Mouse (Mus musculus): ENCODE results near the gene Mrps7.

The Mrps7 gene

DNA sequence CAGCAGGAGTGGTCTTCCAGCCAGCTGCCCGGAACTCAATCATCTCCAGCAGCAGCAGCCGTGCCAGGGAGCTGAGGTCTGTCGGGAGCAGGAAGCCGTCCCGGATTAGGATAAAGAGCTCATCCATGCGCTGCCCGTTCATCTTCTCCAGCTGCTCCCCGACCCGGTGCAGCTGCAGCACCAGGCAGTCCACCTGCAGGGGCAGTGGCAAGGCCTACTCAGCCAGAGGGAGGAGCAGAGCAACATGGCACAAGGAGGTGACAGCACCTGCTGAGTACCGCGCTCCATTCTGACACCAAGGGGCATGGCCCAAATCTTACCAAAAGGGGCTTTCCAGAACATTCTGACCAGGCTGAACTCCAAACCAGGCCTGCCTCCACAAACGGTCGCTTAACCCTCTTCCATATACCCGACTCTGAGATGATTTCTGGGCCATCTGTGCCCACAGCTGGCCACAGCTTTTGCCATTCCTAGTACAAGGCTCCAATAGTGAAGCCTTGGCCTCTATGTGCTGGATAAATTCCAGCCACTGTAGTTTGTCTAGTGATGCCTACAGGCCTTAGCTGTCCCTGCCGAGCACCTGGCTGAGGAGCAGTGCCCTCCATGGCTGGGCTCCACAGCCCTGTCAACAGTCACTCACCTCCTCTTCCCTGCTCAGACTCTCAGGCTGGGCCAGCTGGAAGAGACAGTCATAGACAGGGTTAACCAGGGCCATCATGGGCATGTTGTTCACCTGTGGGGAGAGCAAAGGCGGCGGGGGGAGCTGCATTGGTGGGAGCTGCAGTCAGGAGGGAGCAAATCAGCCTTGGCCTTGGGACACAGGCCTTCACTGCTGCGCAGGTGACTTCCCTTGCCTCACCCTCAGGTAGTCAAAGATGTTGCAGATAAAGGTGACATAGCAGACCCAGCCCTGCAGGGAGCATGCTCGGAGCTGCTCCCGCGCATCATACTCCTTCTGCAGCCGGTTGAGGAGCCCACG is 5.0 kb downstream of the Mrps7 start:
- DNase-seq (ENCODE audit: extremely low spot score), result no peak

DNA sequence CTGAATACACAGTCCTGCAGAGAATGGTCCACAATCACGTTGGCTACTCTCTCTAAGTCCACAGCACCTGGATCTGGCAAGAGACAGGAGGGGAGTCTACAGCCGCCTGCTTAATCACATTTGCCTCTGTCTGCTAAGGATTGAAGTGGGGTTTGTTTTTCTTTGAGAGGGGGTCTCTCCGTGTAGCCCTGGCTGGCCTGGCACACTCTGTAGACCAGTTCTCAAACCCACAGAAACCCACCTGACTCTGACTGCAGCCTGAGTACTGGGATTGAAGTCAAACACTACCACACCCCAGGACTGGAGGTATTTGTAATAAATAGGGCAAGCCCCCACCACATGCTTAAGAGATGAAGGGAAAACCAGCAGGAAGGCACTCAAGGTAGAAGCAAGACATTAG is 5.9 kb downstream of the Mrps7 start:
- DNase-seq (ENCODE audit: extremely low spot score), result no peak

DNA sequence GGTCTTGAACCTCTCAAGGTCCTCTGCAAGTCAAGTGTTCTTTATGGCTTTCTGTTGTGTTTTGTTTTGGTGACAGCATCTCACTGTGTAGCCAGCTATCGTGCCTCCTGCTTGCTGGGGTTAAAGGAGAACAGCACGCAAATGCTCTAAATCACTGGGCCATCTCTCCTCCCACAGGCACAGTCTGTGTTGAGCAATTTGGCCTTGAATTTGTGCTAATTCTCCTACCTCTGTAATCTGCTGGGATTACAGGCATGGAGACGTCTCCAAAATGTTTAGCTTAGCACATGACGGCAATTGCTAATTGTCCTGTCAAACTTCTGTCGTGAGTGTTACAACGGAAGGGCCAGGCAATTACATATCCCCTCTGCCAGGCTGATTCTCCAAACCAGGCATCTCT is 7.4 kb downstream of the Mrps7 start:
- DNase-seq (ENCODE audit: extremely low spot score), result no peak

GRCm38 (mm10) chr11:115612059-115612409 is 8.3 kb downstream of the Mrps7 start:
- no peak for DNase-seq (ENCODE audit: extremely low spot score)

DNA sequence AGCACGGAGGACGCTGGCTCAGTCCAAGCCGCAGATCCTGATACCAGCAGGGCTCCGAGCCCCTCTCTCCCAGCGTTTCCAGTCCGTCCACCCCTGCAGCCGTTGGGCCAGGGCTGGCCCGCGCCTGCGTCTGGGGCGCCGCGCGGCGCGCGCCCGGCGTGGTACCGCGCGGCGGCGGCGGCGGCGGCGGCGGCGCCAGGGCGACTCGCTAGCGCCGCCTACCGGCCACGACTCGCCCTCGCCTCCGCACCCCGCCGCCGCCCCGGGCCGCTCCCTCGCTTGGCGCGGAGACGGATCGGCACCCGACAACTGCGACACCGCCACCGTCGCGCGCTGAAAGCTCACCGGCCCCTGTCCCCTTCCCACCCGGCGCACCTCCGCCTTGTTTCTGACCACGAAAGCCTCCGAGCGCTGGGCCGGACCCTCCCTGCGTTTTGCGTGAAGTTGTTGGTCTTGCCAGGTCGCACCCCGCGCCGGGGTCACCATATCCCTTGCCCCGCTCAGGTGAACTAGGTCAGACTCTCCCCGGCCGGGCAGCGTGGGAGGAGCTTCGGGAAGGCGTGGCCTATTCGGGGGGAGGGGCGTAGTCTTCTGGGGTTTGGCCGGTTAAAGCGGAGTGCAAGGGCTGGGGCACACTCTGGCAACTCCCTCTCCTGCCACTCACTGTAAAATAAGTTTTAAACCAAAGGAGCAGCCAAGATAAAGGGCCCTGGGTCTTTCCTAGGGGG is 8.8 kb downstream of the Mrps7 start, which contains the start of gene Mif4gd:
Mif4gd (minus strand) TSS at position 560 of the 728 bp plus-strand sequence.
- peak; percentile 96 for DNase-seq (ENCODE audit: extremely low spot score)

DNA sequence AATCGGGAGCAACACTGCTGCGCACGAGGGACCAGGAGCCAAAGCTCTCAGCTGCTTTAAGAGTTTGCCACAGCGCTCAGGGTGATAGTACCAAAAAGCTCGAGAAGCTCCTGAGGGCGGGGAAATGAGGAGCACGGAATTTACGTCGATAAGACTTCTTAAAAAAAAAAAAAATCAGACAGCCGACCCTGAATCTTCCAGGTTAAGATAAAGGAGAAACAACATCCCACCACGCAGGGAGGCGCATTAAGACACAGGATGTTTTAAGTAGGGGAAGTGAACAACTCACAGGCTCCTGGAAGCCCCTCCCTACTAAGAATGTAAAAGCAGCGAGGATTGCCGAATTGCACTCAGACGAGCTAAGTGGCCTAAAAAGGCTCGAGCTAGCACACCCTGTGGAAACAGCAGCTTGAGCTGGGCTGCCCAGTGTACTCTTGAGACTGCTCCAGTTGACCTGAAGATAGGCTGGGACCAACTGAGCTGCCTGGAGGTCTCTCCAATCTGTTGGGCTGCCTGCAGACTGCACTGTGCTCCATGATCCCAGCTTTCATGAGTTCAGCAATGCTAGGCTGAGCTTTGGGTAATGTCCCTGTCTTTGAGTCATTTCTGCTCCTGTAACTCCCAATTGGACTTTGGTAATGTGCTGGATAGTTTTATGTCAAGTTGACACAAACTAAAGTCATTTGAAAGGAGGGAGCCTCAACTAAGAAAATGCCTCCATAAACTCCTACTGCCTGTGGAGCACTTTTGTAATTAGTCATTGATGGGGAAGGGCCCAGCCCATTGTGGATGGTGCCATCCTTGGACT is 9.6 kb downstream of the Mrps7 start:
- DNase-seq (ENCODE audit: extremely low spot score), result no peak

- no peak for DNase-seq (ENCODE audit: extremely low spot score)
Measured at GRCm38 (mm10) chr11:115614346-115615107, 10.8 kb downstream of the Mrps7 start.

DNA sequence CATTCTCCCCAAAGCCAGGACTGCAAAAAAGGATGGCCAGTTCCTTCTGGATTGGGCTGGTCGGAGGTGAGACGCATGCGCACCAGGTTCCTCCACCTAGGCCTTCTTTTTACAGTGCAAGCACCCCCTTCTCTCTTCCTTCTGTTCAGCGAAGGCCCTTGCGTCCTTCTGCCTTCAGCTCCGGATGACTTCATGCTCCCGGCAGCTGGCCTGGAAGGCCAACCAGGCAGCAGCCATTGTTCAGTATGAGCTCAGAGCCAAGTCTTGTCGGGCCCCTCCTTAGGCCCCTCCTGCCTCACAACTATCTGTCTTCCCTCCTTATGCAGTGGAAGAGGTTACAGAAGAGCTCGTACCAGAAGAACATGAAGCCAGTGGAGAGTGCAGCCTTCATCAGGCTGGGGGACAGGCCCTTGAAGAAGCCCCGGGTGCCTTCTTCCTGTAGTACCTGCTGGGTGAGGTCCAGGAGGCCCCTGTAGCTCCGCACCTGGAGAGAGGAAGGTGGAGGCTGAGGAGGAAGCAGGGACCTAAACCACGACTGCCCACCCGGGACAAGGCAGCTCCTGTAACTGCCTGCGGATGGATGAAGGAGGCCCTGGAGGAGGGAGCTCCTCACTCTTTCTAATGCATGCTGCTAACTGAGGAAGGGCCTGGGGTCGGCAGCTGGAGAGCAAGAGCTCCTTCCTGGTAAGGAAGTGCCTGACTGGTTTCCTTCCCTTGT is 11.5 kb downstream of the Mrps7 start:
- no peak for DNase-seq (ENCODE audit: extremely low spot score)

GRCm38 (mm10) chr11:115615875-115616274 is 12.2 kb downstream of the Mrps7 start:
- DNase-seq (ENCODE audit: extremely low spot score), result no peak

DNA sequence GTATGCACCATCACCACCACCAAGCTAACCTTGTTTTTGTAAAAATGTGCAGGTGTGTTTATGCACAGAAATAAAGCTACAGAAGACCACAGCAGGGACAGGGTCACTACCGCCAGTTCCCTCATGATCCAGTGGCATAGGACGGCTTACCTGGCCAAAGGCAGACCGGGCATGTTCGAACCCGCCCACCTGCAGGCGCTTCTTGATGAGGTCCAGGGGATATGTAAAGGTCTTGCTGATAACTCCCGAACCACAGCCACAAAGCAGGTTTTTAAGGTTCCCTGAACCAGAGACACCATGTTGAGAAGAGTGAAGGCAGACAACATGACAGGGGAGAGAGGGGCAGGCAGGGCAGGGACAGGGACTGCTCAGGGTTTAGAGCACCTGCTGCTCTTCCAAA is 12.6 kb downstream of the Mrps7 start:
- DNase-seq (ENCODE audit: extremely low spot score), result no peak

DNA sequence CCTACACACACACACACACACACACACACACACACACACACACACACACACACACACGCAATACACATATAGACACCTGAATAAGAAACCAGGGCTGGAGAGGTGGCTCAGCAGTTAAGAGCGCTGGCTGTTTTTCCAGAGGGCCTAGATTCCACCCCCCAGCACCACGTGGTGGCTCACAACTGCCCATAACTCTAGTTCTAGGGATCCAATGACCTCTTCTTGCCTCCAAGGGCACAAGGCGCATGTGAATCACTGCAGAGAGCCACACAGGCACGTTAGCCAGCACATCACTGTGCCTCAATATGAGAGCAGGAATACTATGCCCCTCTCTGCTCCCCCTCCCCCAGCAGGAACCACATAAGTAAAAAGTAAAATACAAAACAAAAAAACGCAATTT is 13.2 kb downstream of the Mrps7 start:
- no peak for DNase-seq (ENCODE audit: extremely low spot score)

- DNase-seq (ENCODE audit: extremely low spot score), result no peak
Measured at GRCm38 (mm10) chr11:115618001-115618400, 14.3 kb downstream of the Mrps7 start.

- no peak for DNase-seq (ENCODE audit: extremely low spot score)
Measured at GRCm38 (mm10) chr11:115618732-115619516, 15.2 kb downstream of the Mrps7 start.

DNA sequence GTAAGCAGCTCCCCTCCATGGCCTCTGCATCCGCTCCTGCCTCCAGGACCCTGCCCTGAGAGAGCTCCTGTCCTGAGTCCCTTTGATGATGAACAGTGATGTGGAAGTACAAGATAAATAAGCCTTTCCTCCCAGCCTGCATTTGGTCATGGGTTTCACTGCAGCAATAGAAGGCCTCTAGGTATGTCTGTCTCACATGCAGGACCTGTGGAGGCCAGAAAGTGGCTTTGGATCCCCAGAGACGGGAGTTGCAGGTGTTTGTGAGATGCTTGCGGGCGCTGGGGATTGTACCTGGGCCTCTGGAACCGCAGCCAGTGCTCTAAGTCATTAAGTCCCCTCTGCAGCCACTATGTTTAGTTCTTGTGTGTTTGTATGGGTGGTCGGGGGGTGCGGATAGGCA is 16.2 kb downstream of the Mrps7 start:
- no peak for DNase-seq (ENCODE audit: extremely low spot score)

GRCm38 (mm10) chr11:115623487-115624070 is 19.9 kb downstream of the Mrps7 start:
- no peak for DNase-seq (ENCODE audit: extremely low spot score)

GRCm38 (mm10) chr11:115625877-115626276 is 22.2 kb downstream of the Mrps7 start:
- no peak for DNase-seq (ENCODE audit: extremely low spot score)

GRCm38 (mm10) chr11:115626824-115627616 is 23.3 kb downstream of the Mrps7 start:
- DNase-seq (ENCODE audit: extremely low spot score), result no peak

GRCm38 (mm10) chr11:115627705-115628464 is 24.2 kb downstream of the Mrps7 start, which contains the start of gene Slc25a19:
TSS of gene Slc25a19 (minus strand) at chr11:115628295.
- DNase-seq (ENCODE audit: extremely low spot score), result peak; percentile 95

All from embryo, embryonic 9.5 days (tissue).